Mouse (Mus musculus) left cerebral cortex, adult 11 months (tissue): ENCODE measurements at regions not wholly inside any gene's neighbourhood (a gene's known extent, or its start where the extent isn't known, plus 50 kb on each side); places are given as distances from the start of the nearest gene placed in this dataset.
"Not testable (repeated sequence)": the region's sequence is repeated elsewhere in the genome, so short reads cannot be mapped to it uniquely, and the experiment has no call there.

Experiments
- DNase-seq: peaks from one replicate; pipeline ENCODE4 v3.0.0; 2022; ENCODE audit warnings: low spot score

- DNase-seq: not testable (repeated sequence)
These were observed 1000.2 kb downstream of the Kcnt2 start for GRCm38 (mm10) chr1:141246125-141246524.

DNA sequence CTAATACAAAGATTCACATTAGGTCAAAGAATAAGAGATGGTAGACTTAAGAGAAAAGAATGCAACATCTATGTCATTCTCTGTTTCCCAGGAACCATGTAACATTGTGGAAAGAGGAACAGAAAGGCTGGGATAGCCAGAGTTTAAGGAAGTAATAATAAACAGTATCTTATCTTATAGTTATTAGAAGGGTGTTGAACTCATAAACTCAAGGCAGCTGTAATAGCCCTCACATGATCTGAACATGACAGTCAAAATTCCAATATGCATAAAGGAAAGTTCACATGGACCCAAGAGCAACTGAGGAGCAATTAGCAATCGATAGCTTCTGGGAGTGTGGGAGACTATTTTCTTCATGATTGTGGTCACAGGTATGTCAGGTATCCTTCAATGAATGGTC is 1028.8 kb downstream of the Kcnt2 start:
- DNase-seq: no peak

DNA sequence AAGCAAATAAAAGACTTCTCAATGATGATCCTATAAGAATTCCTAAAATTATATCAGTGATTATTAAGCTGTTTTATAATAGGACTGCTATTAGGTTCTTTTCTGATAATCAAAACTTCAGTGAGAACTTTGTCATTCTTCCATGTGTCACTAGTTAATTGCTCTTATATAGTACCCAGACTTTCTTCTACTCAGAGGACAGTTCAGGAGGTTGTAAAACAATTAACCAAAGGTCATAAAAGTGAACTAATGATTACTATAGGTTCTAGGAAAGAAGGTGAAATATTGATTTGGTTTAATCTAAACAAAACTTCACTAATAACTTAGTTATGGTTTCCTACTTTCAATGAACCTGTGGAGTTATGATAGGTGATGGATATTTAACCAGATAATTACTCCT is 1035.6 kb downstream of the Kcnt2 start:
- DNase-seq: no peak

GRCm38 (mm10) chr1:141322968-141323367 is 1077.0 kb downstream of the Kcnt2 start:
- DNase-seq: no peak

DNA sequence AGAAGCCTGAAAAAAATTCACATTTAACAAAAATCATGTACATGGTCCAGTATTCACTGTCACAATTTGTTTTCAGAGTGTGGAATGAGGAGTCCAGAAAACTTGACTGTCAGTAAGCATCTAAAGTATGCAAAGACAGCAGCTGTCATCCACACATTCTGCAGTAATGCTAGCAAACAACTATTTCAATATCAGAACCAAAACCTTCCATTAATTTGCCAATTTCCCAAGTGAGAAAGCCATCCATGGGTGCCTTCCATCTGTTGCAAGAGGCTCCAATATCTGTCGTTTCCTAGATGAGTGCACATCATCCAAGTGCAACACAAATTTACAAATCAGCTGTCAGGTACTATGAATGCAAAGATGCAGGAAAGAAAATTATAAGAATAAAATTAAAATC is 1092.1 kb downstream of the Kcnt2 start:
- no peak for DNase-seq

GRCm38 (mm10) chr1:141369447-141369846 is 1123.5 kb downstream of the Kcnt2 start:
- DNase-seq: no peak

- no peak for DNase-seq
These were observed 1130.0 kb downstream of the Kcnt2 start for GRCm38 (mm10) chr1:141375966-141376365.

DNA sequence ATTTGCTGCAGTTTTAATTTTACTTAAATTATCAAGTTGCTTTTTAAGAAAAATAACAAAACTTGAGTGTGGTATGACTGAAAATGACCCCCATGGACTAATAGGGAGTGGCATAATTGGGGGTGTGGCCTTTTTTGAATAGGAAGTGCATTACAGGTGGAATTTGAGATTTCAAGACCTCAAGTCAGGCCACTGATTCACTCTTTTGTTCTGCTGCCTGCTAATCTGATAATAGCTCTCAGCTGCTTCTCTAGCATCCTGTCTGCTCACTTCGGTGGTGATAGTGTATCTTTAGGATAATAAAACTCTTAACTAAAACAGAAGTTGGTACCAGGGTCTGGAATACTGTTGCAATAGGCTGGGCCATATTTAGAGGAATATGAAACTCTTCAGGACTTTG is 1155.4 kb downstream of the Kcnt2 start:
- no peak for DNase-seq

DNA sequence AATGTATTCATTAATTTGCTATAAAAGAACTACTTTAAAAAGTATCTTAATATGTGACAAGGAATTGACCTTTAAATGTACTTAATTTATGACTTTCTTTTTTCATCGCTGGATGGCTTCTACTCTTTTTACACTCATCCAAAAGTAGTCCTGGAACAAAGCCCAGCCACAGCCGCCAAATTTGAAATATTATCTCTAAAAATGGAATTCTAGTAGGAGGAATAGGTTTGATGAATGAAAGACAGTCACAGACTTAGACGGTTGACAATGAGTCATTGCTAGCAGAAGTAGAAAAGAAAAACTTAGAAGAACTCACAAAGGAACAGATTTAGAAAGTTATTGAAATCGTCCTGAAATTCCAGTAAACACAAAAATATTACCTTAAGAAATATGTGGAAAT is 1183.7 kb downstream of the Kcnt2 start:
- peak; percentile 26 for DNase-seq

- DNase-seq: no peak
These were observed 1184.2 kb downstream of the Kcnt2 start for GRCm38 (mm10) chr1:141430117-141430516.

- no peak for DNase-seq
These were observed 1189.5 kb downstream of the Kcnt2 start for GRCm38 (mm10) chr1:141435452-141435851.

DNA sequence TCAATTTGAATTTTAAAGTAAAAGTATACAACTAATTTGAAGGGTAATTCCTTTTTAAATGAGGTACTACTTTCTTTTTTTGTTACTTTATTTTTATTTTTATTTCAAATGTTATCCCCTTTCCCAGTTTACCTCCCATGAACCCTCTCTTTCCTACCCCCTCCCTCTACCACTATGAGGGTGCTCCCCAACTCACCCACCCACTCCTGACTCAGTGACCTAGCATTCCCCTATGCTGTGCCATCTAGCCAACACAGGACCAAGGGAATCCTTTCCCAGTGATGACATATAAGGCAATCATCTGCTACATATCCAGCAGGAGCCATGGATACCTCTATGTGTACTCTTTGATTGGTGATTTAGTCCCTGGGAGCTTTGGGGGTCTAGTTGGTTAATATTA is 1194.3 kb downstream of the Kcnt2 start:
- DNase-seq: no peak

DNA sequence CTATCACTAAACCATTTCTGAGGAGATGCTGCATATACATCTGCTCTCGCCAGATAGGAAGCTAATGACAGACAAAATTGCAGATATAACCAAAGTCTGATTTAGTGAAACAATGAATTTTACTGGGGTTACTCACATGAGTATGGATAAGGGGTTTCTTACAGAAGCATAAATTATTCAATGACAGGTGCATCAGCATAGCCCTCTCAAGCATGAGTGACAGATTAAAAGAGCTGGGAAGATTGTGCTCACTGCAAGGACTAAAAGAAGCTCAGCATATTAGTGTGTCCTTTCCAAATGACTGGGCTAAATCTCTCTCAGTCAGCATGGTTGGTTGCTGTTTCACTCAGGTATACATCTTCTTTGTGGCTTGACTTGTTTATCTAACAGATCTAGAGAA is 1205.0 kb downstream of the Kcnt2 start:
- no peak for DNase-seq

GRCm38 (mm10) chr1:141464576-141464975 is 1218.6 kb downstream of the Kcnt2 start:
- DNase-seq: no peak
